Mouse (Mus musculus) ZHBTc4 (cell line): ENCODE results near the gene Tspan2.

Source experiments
- DNase-seq: peaks from one replicate; pipeline ENCODE4 v3.0.0-alpha.2; 2011; ENCODE audit warnings: low read depth, low spot score

The Tspan2 gene

GRCm38 (mm10) chr3:102734313-102735030 is at the start of gene Tspan2:
Tspan2 (plus strand) TSS chr3:102734529.
- DNase-seq, result peak; percentile 47

- DNase-seq, result no peak
Observed at GRCm38 (mm10) chr3:102686861-102687260, 47.5 kb upstream of the Tspan2 start.

DNA sequence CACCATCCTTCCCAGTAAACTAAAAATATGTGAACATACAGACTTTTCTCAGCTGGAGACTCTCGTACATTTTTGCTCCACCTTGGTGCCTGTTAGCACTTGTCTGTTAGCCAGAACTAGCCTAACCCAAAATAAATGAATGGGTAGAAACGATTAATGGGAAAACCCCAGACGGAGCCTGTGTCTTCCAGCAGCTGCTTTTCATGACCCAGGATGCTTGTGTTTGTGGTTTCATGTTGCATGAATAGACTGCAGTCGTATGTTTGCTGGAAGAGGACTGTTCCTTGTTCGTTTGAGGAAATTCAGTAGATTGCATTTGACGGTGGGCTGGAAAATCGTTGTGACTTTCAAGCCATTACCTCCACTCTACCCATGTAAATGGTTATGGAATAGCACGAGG is 46.5 kb upstream of the Tspan2 start:
- no peak for DNase-seq

GRCm38 (mm10) chr3:102691802-102692484 is 42.4 kb upstream of the Tspan2 start:
- peak; percentile 72 for DNase-seq

- DNase-seq, result no peak
Observed at GRCm38 (mm10) chr3:102692758-102693325, 41.5 kb upstream of the Tspan2 start.

DNA sequence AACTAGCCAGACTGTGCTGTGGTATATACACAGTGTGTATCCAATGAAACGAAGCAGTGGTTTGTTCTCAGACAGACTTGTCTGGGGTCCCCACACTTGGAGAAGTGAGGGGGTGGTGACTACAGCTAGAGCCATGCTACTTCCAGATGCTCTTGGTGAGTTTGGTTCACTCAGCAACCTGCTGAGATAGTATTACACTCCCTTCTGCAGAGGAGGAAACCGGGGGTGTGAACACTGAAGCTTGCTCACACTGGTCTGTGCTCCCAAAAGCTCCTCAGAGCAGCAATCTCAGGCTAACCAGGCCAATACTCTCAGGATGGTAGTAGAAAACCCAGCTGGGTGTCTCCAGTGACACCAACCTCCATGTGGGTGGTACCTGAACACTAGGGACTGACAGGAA is 36.2 kb upstream of the Tspan2 start:
- no peak for DNase-seq

- DNase-seq, result no peak
Observed at GRCm38 (mm10) chr3:102701303-102701702, 33.0 kb upstream of the Tspan2 start.

GRCm38 (mm10) chr3:102701902-102702544 is 32.3 kb upstream of the Tspan2 start:
- DNase-seq, result peak; percentile 91

DNA sequence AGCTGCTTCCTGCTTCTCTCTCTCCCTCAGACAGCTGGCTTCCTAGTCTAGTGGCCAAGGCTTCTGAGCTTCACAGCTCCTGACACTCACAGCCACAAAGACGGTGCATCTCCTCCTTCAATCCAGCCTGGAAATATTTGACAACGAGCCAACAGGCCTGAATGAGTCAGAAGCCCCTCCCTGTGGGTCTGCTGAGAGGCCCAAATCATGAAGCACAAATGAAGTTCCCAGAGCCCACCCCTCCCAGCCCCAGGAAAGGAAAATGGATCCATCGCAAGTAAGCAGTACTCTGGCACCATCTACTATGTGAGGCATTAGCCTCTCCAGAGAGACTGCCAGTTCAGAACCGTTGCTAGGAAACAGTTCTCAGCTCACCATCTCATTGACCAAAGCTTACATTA is 30.3 kb upstream of the Tspan2 start:
- DNase-seq, result no peak

DNA sequence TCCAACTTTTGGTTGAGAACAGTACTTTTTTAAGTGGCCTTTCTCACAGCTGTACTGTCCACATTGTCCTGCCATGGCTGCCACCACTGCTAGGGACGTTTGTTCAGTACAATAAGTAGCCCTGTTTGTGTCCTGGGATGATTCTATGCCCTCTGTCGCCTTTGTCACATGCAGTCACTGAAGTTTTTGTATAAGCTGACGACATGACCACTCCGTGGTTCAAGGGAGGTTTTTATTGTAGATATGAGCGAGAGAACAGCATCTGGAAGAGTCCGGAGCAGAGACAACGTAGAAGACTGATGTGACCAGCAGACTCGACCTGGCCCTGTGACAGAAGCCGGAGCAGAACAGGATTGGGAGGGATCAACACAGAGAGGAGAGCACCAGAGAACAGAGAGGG is 25.7 kb upstream of the Tspan2 start:
- no peak for DNase-seq

DNA sequence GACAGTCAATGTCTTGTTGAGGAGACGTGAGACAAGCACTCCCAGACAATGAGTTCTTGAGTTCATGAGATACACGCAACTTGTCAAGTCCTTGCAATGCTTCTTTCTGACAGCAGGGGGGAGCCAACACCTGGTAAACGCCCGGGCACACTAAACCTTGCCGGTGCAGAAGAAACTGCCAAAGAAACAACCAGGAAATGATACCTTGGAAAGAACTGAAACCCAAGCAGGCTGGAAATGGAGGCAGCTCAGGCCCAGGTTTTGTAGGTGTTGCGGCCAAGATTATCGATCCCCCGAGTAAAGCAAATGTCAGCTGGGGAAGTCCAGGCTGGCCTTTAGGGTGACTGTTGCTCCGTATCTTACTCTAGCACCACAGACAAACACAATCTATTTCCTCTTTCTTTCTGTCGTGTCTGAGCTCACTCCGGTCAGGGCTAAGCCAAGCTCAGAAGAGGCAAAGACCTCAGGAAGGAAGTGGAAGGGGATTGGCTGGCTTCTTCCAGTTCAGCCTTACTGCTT is 19.2 kb upstream of the Tspan2 start:
- peak; percentile 85 for DNase-seq

GRCm38 (mm10) chr3:102715839-102716238 is 18.5 kb upstream of the Tspan2 start:
- DNase-seq, result no peak

DNA sequence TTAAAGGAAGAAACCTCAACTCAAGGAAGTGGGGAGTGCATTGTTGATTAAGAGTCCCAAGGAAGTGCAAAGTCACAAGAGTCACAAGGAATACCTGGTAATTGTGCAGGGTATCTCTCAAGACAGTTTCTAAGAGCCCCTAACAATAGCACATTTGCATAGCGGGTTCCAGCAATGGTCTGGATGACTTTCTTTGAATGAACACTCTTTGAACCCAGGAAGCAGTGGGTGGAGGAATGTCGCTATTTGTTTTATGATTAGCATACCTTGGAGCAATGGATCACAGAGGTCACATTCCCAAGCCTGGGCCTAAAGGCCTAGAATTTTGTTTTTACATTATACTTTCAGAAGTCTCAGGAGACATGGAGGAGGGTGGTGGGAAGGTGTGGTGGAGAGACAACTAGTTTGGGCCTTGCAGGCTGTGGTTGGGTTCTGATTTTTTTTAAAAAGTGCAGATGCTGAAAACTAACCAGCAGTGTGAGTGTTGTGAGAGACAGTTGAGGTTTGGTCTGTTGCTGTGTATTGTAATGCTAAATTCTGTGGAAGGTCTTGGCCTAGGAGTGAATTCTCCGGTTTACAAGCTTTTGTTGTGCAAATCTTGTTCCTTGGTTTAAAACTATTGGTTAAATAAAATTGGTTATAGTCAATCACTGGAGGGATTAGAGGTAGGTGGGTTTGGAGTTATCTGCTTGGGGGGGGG is 16.6 kb upstream of the Tspan2 start:
- DNase-seq, result peak; percentile 86

DNA sequence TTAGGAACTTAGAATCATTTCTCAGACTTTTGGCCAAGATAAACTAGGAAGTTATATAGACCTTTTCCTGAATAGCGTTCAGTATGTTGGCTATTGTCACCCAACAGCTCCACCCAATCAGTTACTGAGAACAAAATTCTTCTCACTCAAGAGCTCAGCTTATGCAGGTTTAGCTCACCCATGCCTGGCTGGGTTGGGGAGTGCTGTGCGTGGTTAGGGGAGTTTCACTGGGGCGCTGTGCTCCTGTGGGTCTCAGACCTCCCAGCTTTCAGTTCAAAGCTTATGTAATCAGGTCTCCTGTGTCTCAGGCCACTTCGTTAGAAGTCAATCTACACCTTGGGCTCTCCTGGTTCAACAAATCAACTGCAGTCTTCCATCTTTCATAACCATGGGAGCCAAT is 11.2 kb upstream of the Tspan2 start:
- DNase-seq, result no peak

DNA sequence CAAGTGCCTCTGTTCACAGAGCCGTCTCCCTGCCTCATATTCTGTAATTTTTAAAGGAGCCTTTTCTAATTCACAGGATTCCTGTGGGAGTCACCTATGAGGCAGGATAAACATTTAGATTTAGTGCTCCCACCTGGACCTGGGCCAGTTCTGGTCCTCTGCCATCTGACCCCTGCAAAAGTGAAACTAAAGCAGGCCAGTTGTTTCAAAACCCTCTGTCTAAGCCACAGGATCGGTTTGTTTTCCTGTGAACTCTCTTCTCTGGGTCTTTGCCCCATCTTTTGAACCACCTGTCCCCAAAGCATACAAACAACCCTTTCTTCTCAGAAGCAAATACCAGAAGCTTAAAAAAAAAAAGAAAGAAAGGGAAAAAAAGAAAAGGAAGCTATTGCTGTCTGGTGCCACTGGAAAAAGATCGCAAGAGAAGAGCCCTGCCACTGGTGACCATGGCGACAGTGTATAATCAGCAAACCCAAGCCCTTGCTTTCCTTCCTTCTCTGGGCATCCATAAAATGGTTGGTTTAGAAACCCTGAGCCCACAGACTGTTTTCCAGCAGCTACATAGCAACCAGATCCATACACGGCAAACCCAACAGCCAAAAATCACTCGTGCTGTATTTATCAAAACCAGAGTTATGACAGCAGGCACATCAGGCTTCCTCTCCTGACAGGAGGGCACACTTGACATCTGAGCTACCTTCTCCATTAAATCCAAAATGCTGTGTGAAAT is 10.3 kb upstream of the Tspan2 start:
- no peak for DNase-seq

GRCm38 (mm10) chr3:102724798-102725459 is 9.4 kb upstream of the Tspan2 start:
- no peak for DNase-seq

DNA sequence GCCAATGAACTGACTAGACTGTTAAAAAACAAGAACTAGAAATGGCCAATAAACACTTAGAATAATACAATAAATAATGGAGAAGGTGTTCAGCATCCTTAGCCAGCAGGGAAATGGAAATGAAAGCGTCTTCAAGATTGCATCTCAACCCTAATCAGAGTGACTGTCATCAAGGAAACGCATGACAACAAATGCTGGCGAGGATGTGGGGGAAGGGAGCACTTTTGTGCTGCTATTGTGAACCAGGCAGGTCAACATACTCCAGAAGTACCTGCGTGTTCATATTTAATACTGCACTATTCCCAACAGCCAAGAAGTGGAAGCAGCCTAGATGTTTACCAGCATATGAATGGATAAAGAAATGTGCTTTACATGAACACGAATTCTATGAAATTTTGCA is 4.9 kb upstream of the Tspan2 start:
- DNase-seq, result no peak

GRCm38 (mm10) chr3:102731112-102731511 is 3.2 kb upstream of the Tspan2 start:
- no peak for DNase-seq

- DNase-seq, result no peak
Observed at GRCm38 (mm10) chr3:102732619-102733018, 1.7 kb upstream of the Tspan2 start.

GRCm38 (mm10) chr3:102733050-102733449 is 1.3 kb upstream of the Tspan2 start:
- no peak for DNase-seq
